Mouse (Mus musculus): ENCODE measurements around the gene Pde4c. TPM values are rescaled to one million over a fixed set of nuclear protein-coding genes. Genes with fewer than 3 reads are reported as not detected.

Pde4c gene
- polyA plus RNA-seq, 1 experiment: 6.2 TPM

- no peak overlapping the region for H3K27ac ChIP-seq (ENCODE audit: control insufficient read depth, insufficient read depth, low read length)
- TF ChIP-seq CTCF (IDR thresholded peaks at IDR 0.05; ENCODE audit: borderline replicate concordance, control insufficient read depth, extremely low read depth, insufficient read depth, low read length, poor library complexity): no peak
- no peak for TF ChIP-seq POLR2A (IDR thresholded peaks at IDR 0.05; ENCODE audit: control insufficient read depth, extremely low read depth, insufficient read depth, low read length, poor library complexity)
- H3K36me3 ChIP-seq (ENCODE audit: control insufficient read depth, insufficient read depth, low read length): no peaks in the 10 kb centered on the region
- 99% methylated on average over 3 of the region's 3 CpGs for WGBS
- no peaks in the 10 kb centered on the region for H3K27me3 ChIP-seq (ENCODE audit: control insufficient read depth, insufficient read depth, low read length)
- H3K4me1 ChIP-seq (replicated peaks; ENCODE audit: control insufficient read depth, insufficient read depth, low read length): peaks cover 7% of the 10 kb centered on the region
- no peak overlapping the region for H3K4me3 ChIP-seq (ENCODE audit: control insufficient read depth, insufficient read depth, low read length)
- no peak for DNase-seq
Measured at GRCm38 (mm10) chr8:70688136-70688535, 35.4 kb upstream of the Pde4c start.

GRCm38 (mm10) chr8:70689892-70690390, 33.6 kb upstream of the Pde4c start:
- Histone ChIP-seq H3K27me3 (ENCODE audit: control insufficient read depth, insufficient read depth, low read length) (no peaks in the 10 kb centered on the region), H3K4me1 (replicated peaks; ENCODE audit: control insufficient read depth, insufficient read depth, low read length) (peaks cover 23% of the 10 kb centered on the region), H3K36me3 (ENCODE audit: control insufficient read depth, insufficient read depth, low read length) (no peaks in the 10 kb centered on the region), H3K27ac (ENCODE audit: control insufficient read depth, insufficient read depth, low read length) (no peak overlapping the region), H3K4me3 (ENCODE audit: control insufficient read depth, insufficient read depth, low read length) (no peak overlapping the region)
- DNase-seq: no peak
- 97% methylated on average over 5 of the region's 5 CpGs for WGBS
- no peak for TF ChIP-seq POLR2A (IDR thresholded peaks at IDR 0.05; ENCODE audit: control insufficient read depth, extremely low read depth, insufficient read depth, low read length, poor library complexity)
- no peak for TF ChIP-seq CTCF (IDR thresholded peaks at IDR 0.05; ENCODE audit: borderline replicate concordance, control insufficient read depth, extremely low read depth, insufficient read depth, low read length, poor library complexity)

- TF ChIP-seq CTCF (IDR thresholded peaks at IDR 0.05; ENCODE audit: borderline replicate concordance, control insufficient read depth, extremely low read depth, insufficient read depth, low read length, poor library complexity) (no peak), POLR2A (IDR thresholded peaks at IDR 0.05; ENCODE audit: control insufficient read depth, extremely low read depth, insufficient read depth, low read length, poor library complexity) (no peak)
- peaks cover 35% of the 10 kb centered on the region for H3K4me1 ChIP-seq (replicated peaks; ENCODE audit: control insufficient read depth, insufficient read depth, low read length)
- no peaks in the 10 kb centered on the region for H3K27me3 ChIP-seq (ENCODE audit: control insufficient read depth, insufficient read depth, low read length)
- WGBS: 96% methylated on average over 4 of the region's 4 CpGs
- DNase-seq: no peak
- no peak overlapping the region for H3K27ac ChIP-seq (ENCODE audit: control insufficient read depth, insufficient read depth, low read length)
- no peak overlapping the region for H3K4me3 ChIP-seq (ENCODE audit: control insufficient read depth, insufficient read depth, low read length)
- H3K36me3 ChIP-seq (ENCODE audit: control insufficient read depth, insufficient read depth, low read length): no peaks in the 10 kb centered on the region
Measured at GRCm38 (mm10) chr8:70691230-70691629, 32.3 kb upstream of the Pde4c start.

- no peak for DNase-seq
- Histone ChIP-seq H3K27ac (ENCODE audit: control insufficient read depth, insufficient read depth, low read length) (no peak overlapping the region), H3K4me1 (replicated peaks; ENCODE audit: control insufficient read depth, insufficient read depth, low read length) (peaks cover 39% of the 10 kb centered on the region), H3K27me3 (ENCODE audit: control insufficient read depth, insufficient read depth, low read length) (no peaks in the 10 kb centered on the region), H3K4me3 (ENCODE audit: control insufficient read depth, insufficient read depth, low read length) (no peak overlapping the region), H3K36me3 (ENCODE audit: control insufficient read depth, insufficient read depth, low read length) (no peaks in the 10 kb centered on the region)
- WGBS: 80% methylated on average over 20 of the region's 20 CpGs
- TF ChIP-seq CTCF (IDR thresholded peaks at IDR 0.05; ENCODE audit: borderline replicate concordance, control insufficient read depth, extremely low read depth, insufficient read depth, low read length, poor library complexity): no peak
- TF ChIP-seq POLR2A (IDR thresholded peaks at IDR 0.05; ENCODE audit: control insufficient read depth, extremely low read depth, insufficient read depth, low read length, poor library complexity): no peak
Measured at GRCm38 (mm10) chr8:70691727-70692231, 31.7 kb upstream of the Pde4c start.

GRCm38 (mm10) chr8:70693636-70694035, 29.9 kb upstream of the Pde4c start:
- no peak overlapping the region for H3K4me3 ChIP-seq (ENCODE audit: control insufficient read depth, insufficient read depth, low read length)
- peak overlapping the region; percentile 19; the same call in 1 of the 2 replicates for H3K27ac ChIP-seq (ENCODE audit: control insufficient read depth, insufficient read depth, low read length)
- no peak for DNase-seq
- TF ChIP-seq CTCF (IDR thresholded peaks at IDR 0.05; ENCODE audit: borderline replicate concordance, control insufficient read depth, extremely low read depth, insufficient read depth, low read length, poor library complexity) (no peak), POLR2A (IDR thresholded peaks at IDR 0.05; ENCODE audit: control insufficient read depth, extremely low read depth, insufficient read depth, low read length, poor library complexity) (no peak)
- H3K27me3 ChIP-seq (ENCODE audit: control insufficient read depth, insufficient read depth, low read length): no peaks in the 10 kb centered on the region
- H3K36me3 ChIP-seq (ENCODE audit: control insufficient read depth, insufficient read depth, low read length): no peaks in the 10 kb centered on the region
- peaks cover 51% of the 10 kb centered on the region for H3K4me1 ChIP-seq (replicated peaks; ENCODE audit: control insufficient read depth, insufficient read depth, low read length)
- whole genome bisulfite sequencing: 23% methylated on average over 5 of the region's 5 CpGs

GRCm38 (mm10) chr8:70695318-70696018, 28.1 kb upstream of the Pde4c start:
- WGBS: 4% methylated on average over 32 of the region's 32 CpGs
- peak; percentile 87 for DNase-seq
- Histone ChIP-seq H3K4me3 (ENCODE audit: control insufficient read depth, insufficient read depth, low read length) (peak overlapping the region; percentile 2; the same call in 1 of the 2 replicates), H3K4me1 (replicated peaks; ENCODE audit: control insufficient read depth, insufficient read depth, low read length) (peaks cover 51% of the 10 kb centered on the region), H3K27me3 (ENCODE audit: control insufficient read depth, insufficient read depth, low read length) (no peaks in the 10 kb centered on the region), H3K36me3 (ENCODE audit: control insufficient read depth, insufficient read depth, low read length) (no peaks in the 10 kb centered on the region), H3K27ac (ENCODE audit: control insufficient read depth, insufficient read depth, low read length) (peak overlapping the region; percentile 88)
- no peak for TF ChIP-seq POLR2A (IDR thresholded peaks at IDR 0.05; ENCODE audit: control insufficient read depth, extremely low read depth, insufficient read depth, low read length, poor library complexity)
- no peak for TF ChIP-seq CTCF (IDR thresholded peaks at IDR 0.05; ENCODE audit: borderline replicate concordance, control insufficient read depth, extremely low read depth, insufficient read depth, low read length, poor library complexity)
